Mouse (Mus musculus): ENCODE data around the gene Agbl1. TPM values are rescaled to one million over a fixed set of nuclear protein-coding genes. Genes with fewer than 3 reads are reported as not detected.

The Agbl1 gene
- polyA plus RNA-seq (2017; shearing (Covaris generic)): 0.10 TPM

GRCm38 (mm10) chr7:76229311-76229937 is at the start of gene Agbl1:
Gene Agbl1 (plus strand): TSS chr7:76229887.

